Mouse (Mus musculus) neural tube, embryonic 10.5 days (tissue): ENCODE results near the gene Htr6.

ENCODE experiments used
- DNase-seq: peaks from one replicate; pipeline ENCODE4 v3.0.0-alpha.2; 2017; ENCODE audit warnings: low spot score; ENCODE audit errors: extremely low spot score

Gene Htr6

DNA sequence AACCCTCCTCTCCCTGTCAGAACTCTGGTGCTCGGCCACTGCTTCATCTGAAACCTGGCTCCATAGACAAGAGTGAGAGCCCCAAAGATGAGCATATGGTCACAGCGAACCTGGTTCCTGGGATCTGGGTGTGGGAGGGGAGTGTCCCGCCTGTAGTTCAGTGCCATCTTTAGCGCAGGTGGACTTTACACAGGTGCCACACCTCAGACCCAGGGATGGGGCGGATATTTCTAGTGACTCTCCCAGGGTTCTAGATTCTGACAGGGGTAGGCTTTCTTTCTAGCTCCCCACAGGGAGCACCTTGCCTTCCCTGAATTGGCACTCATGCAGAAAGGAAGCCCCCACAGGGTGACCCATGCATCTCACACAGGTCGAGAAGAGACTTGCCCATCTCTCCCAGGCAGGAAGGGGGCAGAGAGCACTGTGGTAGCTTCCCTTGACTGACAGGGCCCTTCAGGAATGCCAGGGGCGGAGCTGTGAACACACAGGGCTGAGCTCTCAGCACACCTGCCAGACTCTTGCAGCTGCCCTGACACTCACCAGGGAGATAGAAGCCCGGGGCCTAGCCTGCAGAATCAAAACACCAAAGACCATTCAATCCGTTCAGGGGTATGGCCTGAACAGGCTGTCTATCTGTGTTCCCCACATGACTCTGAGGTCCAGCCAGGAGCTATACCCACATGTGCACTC is 13.8 kb upstream of the Htr6 start:
- DNase-seq: no peak

- DNase-seq: no peak
Measured at GRCm38 (mm10) chr4:139086984-139087383, 11.6 kb upstream of the Htr6 start.

DNA sequence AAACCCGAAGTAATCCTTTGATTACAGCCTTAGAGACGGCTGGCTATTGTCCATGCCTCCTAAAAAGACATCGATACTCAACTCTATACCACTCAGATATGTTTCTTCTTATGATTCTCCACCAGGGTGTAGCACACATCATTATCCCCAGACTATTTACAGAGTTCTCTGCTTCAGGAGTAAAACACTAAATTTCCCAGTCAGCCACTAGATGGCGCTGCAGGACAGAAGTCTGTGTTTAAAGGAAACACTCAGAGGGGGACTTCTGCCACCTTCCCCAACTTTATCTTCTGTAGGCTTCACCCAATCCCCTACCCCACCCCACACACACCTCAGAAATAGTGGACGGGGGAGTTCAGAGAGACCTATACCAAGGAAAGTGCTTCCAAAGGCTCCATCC is 10.7 kb upstream of the Htr6 start:
- peak; percentile 88 for DNase-seq

DNA sequence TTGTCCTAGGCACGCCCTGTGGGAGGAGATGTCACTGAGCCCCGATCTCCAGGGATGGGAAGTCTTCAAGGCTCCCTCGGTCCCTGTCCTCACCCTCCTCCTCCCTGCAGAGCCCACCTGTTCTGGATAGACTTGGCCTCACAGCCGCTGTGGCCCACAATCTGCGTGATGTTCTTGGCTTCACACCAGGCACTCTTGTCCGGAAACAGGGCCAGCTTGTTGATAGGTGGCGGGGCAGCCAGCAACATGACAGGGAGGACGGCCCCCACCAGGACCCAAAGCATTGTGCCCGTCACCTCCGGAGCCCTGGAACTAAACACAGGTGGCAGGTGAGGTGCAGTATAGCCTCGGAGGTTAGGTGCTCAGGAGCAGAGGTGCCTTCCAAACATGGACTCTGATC is 10.0 kb upstream of the Htr6 start:
- no peak for DNase-seq

DNA sequence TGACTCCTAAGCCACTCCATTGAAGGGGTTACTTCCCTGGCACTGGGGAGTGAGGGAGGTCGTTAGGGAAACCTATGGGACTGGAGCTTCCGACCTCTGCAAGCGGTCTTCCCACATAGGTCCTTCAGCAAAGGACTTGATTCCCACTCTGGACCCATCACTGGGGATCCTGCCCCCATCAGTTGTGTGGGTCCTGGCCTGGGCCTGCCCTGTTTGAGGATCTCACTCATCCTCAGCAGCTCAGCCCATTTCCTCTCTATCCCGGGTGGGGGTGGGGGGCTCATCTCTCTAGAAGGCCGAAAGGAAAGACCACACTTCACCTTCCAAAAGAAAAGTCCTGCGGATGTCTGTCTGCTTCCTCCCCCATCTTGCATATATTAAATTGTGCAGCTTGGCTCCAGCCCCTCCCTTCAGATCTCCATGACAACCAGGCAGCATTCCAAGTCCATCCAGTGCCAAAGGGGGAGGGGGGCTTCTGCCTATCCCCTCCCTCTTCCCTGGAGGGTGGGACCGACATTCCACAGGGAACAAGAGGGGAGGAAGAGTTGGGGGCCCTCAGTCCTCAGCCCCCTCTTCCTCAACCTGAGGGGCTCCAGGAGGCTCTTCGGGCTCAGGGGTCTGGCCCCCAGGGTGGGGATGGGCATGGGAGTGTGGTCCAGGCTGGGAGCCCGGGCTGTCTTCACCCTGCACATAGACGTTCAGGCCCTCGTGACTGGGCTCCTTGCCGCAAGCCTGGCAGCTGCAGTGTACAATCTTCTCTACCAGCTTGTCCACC is 7.6 kb upstream of the Htr6 start:
- peak; percentile 43 for DNase-seq

- no peak for DNase-seq
Measured at GRCm38 (mm10) chr4:139081270-139081931, 6.0 kb upstream of the Htr6 start.

GRCm38 (mm10) chr4:139080259-139080658 is 4.9 kb upstream of the Htr6 start:
- no peak for DNase-seq

DNA sequence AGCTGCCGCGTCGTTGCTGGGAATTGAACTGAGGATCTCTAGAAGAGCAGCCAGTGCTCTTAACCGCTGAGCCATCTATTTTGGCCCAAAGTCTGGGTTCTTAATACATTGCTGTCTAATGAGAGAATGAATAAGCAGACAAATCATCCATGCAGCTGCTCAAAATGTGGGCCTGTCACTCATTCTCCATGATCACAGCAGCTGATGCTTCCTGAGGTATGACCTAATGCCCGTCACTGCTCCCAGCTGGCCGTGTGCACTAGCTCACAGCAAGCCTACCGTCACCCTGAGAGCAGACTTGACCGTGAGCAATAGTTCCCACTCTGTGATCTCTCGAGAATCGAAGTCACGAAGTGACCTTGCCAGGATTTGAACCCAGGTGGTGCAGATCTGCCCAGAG is 4.1 kb upstream of the Htr6 start:
- DNase-seq: no peak

- DNase-seq: no peak
Measured at GRCm38 (mm10) chr4:139078726-139079125, 3.4 kb upstream of the Htr6 start.

DNA sequence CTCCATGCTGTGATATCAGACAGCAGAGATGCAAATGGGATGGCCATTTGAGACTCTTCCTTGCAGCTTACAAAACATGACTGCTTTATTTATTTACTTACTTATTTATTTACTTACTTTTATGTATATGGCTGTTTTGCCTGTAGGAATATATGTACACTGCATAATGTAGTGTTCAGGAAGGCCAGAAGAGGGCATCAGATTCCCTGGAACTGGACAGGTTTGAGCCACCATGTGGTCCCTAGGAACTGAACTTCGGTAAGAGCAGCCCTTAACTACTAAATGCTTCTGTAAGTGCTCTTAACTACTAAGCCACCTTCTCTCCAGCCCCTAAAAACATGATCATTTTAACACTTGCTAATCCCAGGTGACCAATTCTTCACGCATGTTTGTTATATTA is 2.9 kb upstream of the Htr6 start:
- no peak for DNase-seq

GRCm38 (mm10) chr4:139075915-139076314 is 545 bp upstream of the Htr6 start:
- DNase-seq: no peak

- DNase-seq: no peak
Measured at GRCm38 (mm10) chr4:139074060-139074459, 1.3 kb downstream of the Htr6 start.

- no peak for DNase-seq
Measured at GRCm38 (mm10) chr4:139068287-139068686, 7.1 kb downstream of the Htr6 start.

DNA sequence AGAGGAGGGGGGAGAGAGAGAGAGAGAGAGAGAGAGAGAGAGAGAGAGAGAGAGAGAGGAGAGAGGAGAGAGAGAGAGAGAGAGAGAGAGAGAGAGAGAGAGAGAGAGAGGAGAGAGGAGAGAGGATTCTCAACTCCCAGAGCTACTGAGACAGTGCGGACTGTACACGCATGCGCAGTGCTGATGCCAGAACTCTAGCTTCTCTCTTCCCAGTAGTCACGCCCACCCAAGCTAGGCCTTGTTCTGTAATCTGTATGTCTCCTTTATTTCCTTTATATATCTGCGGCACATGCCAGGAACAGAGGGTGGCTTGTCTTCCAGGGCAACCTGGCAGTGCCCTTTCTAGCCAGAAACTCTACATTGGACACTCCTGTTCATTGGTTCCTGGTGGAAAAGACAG is 10.5 kb downstream of the Htr6 start:
- DNase-seq: no peak

- DNase-seq: peak; percentile 64
Measured at GRCm38 (mm10) chr4:139059569-139059968, 15.8 kb downstream of the Htr6 start.

- no peak for DNase-seq
Measured at GRCm38 (mm10) chr4:139058029-139058428, 17.3 kb downstream of the Htr6 start.

GRCm38 (mm10) chr4:139057291-139057690 is 18.1 kb downstream of the Htr6 start:
- no peak for DNase-seq

- no peak for DNase-seq
Measured at GRCm38 (mm10) chr4:139055744-139056143, 19.6 kb downstream of the Htr6 start.

GRCm38 (mm10) chr4:139055336-139055735 is 20.0 kb downstream of the Htr6 start:
- DNase-seq: no peak

DNA sequence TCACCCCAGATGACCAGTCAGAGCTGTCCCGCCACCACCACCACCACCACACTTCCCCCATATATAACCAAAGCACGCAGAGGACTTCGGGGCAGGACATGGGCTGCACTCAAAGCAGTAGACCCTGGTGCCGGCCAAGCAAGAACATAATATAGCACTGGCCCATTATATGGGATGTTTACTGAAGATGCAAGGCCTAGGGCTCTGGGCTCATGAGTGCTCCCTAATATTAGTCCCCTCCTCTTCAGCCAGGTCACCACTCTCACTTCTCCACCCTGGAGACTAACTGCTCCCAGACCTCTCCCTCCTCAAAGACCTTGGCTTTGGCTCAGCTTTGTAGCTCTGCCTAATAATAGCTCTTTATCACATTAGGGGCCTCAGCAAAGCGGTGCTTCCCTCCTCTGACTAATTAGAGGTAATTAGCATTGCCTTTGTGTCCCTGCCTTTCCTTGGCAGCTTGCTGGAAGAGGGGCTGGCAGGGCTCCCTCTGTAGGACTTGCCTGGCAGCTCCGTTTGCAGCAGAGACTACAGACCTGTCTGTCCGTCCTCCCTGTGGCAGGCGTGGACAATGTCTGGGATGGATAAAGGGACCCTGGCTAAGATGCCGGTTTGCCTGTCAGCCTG is 21.0 kb downstream of the Htr6 start:
- no peak for DNase-seq

GRCm38 (mm10) chr4:139053391-139053790 is 22.0 kb downstream of the Htr6 start:
- DNase-seq: no peak

- DNase-seq: no peak
Measured at GRCm38 (mm10) chr4:139052796-139053195, 22.6 kb downstream of the Htr6 start.
